Mouse (Mus musculus) limb, embryonic 14.5 days (tissue): ENCODE data around the gene Cep128. TPM values are rescaled to one million over a fixed set of nuclear protein-coding genes. Genes with fewer than 3 reads are reported as not detected.
"Not testable (repeated sequence)": the region's sequence is repeated elsewhere in the genome, so short reads cannot be mapped to it uniquely, and the experiment has no call there.

Experiments used
- ATAC-seq: fragments of 200-750 bp; cut with Nextera tagmentation; 2 replicates; pipeline ENCODE4 v1.8.0; 2017; ENCODE audit warnings: low read depth, moderate number of reproducible peaks, moderate TSS enrichment; ENCODE audit not compliant: low FRiP score
- DNase-seq: peaks from one replicate; pipeline ENCODE4 v3.0.0-alpha.2; 2015; ENCODE audit warnings: low spot score
- H3K27ac ChIP-seq: fragments of 300-500 bp; sonication (generic); replicated peaks from 2 replicates; pipeline ENCODE4 v1.5.1; 2014; ENCODE audit warnings: low read depth, mild to moderate bottlenecking, low read length, moderate library complexity, mixed read lengths
- H3K27me3 ChIP-seq: fragments of 300-500 bp; sonication (generic); 2 replicates; pipeline ENCODE4 v1.6.1; 2014; ENCODE audit warnings: low read length, mixed read lengths; ENCODE audit not compliant: control insufficient read depth, insufficient read depth
- H3K36me3 ChIP-seq: fragments of 300-500 bp; sonication (generic); 2 replicates; pipeline ENCODE4 v1.6.1; 2014; ENCODE audit warnings: mild to moderate bottlenecking, low read length, moderate library complexity, mixed read lengths; ENCODE audit not compliant: control insufficient read depth, insufficient read depth
- H3K4me1 ChIP-seq: fragments of 300-500 bp; sonication (generic); 2 replicates; pipeline ENCODE4 v1.6.1; 2014; ENCODE audit warnings: antibody characterized with exemption, low read length, mixed read lengths; ENCODE audit not compliant: control insufficient read depth, insufficient read depth
- H3K4me2 ChIP-seq: fragments of 300-500 bp; sonication (generic); replicated peaks from 2 replicates; pipeline ENCODE4 v1.6.1; 2014; ENCODE audit warnings: low read depth, mild to moderate bottlenecking, low read length, moderate library complexity; ENCODE audit not compliant: severe bottlenecking
- H3K4me3 ChIP-seq: fragments of 300-500 bp; sonication (generic); replicated peaks from 2 replicates; pipeline ENCODE4 v1.5.1; 2014; ENCODE audit warnings: low read length
- H3K9ac ChIP-seq: fragments of 300-500 bp; sonication (generic); 2 replicates; pipeline ENCODE4 v1.6.1; 2014; ENCODE audit warnings: mild to moderate bottlenecking, low read depth, low read length, moderate library complexity; ENCODE audit not compliant: severe bottlenecking
- H3K9me3 ChIP-seq: fragments of 300-500 bp; sonication (generic); 2 replicates; pipeline ENCODE4 v1.6.1; 2016; ENCODE audit warnings: low read length; ENCODE audit not compliant: control insufficient read depth
- POLR2A ChIP-seq: fragments of 200-500 bp; IDR thresholded peaks from 2 replicates; pipeline ENCODE4 v1.8.0; 2012; ENCODE audit warnings: inconsistent platforms, mild to moderate bottlenecking, moderate library complexity, borderline replicate concordance; ENCODE audit not compliant: insufficient read depth, insufficient read length; ENCODE audit errors: extremely low read depth
- WGBS: fragments of 180-500 bp; shearing (Covaris S2); extraction: QIAGEN DNeasy Blood & Tissue Kit; methylation state at CpG from one replicate; pipeline ENCODE4 v1.1.7; 2014; 5-methylcytosine and 5-hydroxymethylcytosine counted together
- polyA plus RNA-seq, 2 experiments: library from polyadenylated mRNA; depleted of rRNA in 1 of 2; stranded (reverse) in 1 of 2; unstranded in 1 of 2; fragments of >200 nt; fragmentation: Nextera tagmentation in 1 of 2; extraction: Ambion mirVana in 1 of 2; gene quantifications; 2 replicates each; pipeline versions ENCODE4 v1.2.1 to v1.2.3; 2012 to 2014

Cep128 gene
- polyA plus RNA-seq, 2 experiments: 6.7 to 7.4 TPM

- H3K9me3 ChIP-seq: no peaks in the 10 kb centered on the region
- DNase-seq (no peak), ATAC-seq (no peak)
- no peaks in the 10 kb centered on the region for H3K4me1 ChIP-seq
- no peak overlapping the region for H3K4me3 ChIP-seq
- H3K27ac ChIP-seq: no peak overlapping the region
- no peaks in the 10 kb centered on the region for H3K27me3 ChIP-seq
- TF ChIP-seq POLR2A: no peak
- no peaks in the 10 kb centered on the region for H3K36me3 ChIP-seq
- WGBS: 82% methylated on average over 2 of the region's 2 CpGs
- no peak overlapping the region for H3K4me2 ChIP-seq
- no peak overlapping the region for H3K9ac ChIP-seq
Observed at GRCm38 (mm10) chr12:90987782-90988181, 396.4 kb downstream of the Cep128 start.

- no peak for DNase-seq
- Histone ChIP-seq H3K4me3 (no peak overlapping the region), H3K27ac (no peak overlapping the region), H3K4me2 (no peak overlapping the region), H3K36me3 (no peaks in the 10 kb centered on the region), H3K9ac (no peak overlapping the region), H3K27me3 (no peaks in the 10 kb centered on the region), H3K9me3 (no peaks in the 10 kb centered on the region), H3K4me1 (no peaks in the 10 kb centered on the region)
- WGBS: 79% methylated on average over 6 of the region's 6 CpGs
- TF ChIP-seq POLR2A: no peak
- ATAC-seq: no peak
Observed at GRCm38 (mm10) chr12:90987259-90987658, 396.9 kb downstream of the Cep128 start.

- Histone ChIP-seq H3K4me2 (no peak overlapping the region), H3K4me1 (no peaks in the 10 kb centered on the region), H3K36me3 (no peaks in the 10 kb centered on the region), H3K9ac (no peak overlapping the region), H3K4me3 (no peak overlapping the region), H3K27ac (no peak overlapping the region), H3K9me3 (no peaks in the 10 kb centered on the region), H3K27me3 (no peaks in the 10 kb centered on the region)
- DNase-seq (no peak), ATAC-seq (no peak)
- 69% methylated on average over 4 of the region's 4 CpGs for WGBS
- no peak for TF ChIP-seq POLR2A
Observed at GRCm38 (mm10) chr12:90982018-90982417, 402.2 kb downstream of the Cep128 start.

DNA sequence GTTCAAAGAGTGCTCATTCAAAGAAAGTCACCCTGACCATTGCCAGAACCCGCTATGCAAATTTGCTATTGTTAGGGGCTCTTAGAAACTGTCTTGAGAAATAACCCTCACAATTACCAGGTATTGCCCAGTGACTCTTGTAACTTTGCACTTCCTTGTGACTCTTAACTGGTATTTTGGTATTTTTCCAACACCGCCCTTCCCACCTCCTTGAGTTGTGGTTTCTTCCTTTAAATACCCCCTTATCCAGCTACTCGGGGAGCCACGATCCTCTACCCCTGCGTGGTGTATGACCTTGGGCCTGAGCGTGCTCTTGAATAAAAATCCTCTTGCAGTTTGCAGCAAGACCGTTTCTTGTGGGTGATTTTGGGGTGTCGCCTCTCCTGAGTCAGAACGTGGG is 407.8 kb downstream of the Cep128 start:
- DNase-seq, H3K9me3 ChIP-seq, H3K4me2 ChIP-seq, H3K27me3 ChIP-seq, H3K4me1 ChIP-seq, H3K36me3 ChIP-seq, H3K27ac ChIP-seq, H3K4me3 ChIP-seq, H3K9ac ChIP-seq, ATAC-seq: not testable (repeated sequence)
- WGBS: 86% methylated on average over 9 of the region's 9 CpGs

- no peaks in the 10 kb centered on the region for H3K9me3 ChIP-seq
- no peak for ATAC-seq
- no peak overlapping the region for H3K4me3 ChIP-seq
- H3K4me1 ChIP-seq: no peaks in the 10 kb centered on the region
- H3K36me3 ChIP-seq: no peaks in the 10 kb centered on the region
- DNase-seq: no peak
- WGBS: 26% methylated on average over 2 of the region's 2 CpGs
- no peak for TF ChIP-seq POLR2A
- no peak overlapping the region for H3K4me2 ChIP-seq
- no peaks in the 10 kb centered on the region for H3K27me3 ChIP-seq
- H3K27ac ChIP-seq: no peak overlapping the region
- no peak overlapping the region for H3K9ac ChIP-seq
Observed at GRCm38 (mm10) chr12:90975429-90975828, 408.8 kb downstream of the Cep128 start.

DNA sequence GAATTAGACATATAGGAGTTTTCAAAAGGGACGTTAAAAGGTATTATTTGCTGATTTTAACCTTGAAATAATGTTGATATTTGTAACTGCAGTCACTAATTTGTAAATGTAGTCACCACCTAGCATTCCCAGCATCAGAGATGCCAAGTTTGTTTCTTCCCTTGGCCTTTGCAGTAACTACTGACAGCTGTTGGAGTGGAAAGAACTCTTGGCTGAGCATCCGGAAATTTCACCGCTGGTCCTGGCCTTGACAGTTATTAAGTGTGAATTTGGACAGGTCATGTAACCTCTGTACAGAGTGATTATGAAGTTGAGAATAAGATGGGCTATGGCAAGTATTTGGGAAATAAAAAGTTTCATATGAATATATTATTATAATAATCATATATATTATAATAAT is 413.1 kb downstream of the Cep128 start:
- H3K27me3 ChIP-seq: no peaks in the 10 kb centered on the region
- no peaks in the 10 kb centered on the region for H3K4me1 ChIP-seq
- TF ChIP-seq POLR2A: no peak
- no peak overlapping the region for H3K4me3 ChIP-seq
- no peak for ATAC-seq
- no peak overlapping the region for H3K27ac ChIP-seq
- H3K9ac ChIP-seq: no peak overlapping the region
- H3K9me3 ChIP-seq: no peaks in the 10 kb centered on the region
- no peaks in the 10 kb centered on the region for H3K36me3 ChIP-seq
- DNase-seq: no peak
- H3K4me2 ChIP-seq: no peak overlapping the region
- WGBS: 86% methylated on average over 3 of the region's 3 CpGs
